Mouse (Mus musculus) stomach, postnatal 0 days (tissue): ENCODE measurements around the gene Serinc3.

ENCODE experiments used
- CTCF ChIP-seq: IDR thresholded peaks from 2 replicates; pipeline ENCODE4 v1.5.1; 2016; ENCODE audit warnings: antibody characterized with exemption, low read depth, mild to moderate bottlenecking, moderate library complexity
- EP300 ChIP-seq: optimal IDR thresholded peaks from 2 replicates; pipeline ENCODE3; 2016; ENCODE audit warnings: antibody characterized with exemption

DNA sequence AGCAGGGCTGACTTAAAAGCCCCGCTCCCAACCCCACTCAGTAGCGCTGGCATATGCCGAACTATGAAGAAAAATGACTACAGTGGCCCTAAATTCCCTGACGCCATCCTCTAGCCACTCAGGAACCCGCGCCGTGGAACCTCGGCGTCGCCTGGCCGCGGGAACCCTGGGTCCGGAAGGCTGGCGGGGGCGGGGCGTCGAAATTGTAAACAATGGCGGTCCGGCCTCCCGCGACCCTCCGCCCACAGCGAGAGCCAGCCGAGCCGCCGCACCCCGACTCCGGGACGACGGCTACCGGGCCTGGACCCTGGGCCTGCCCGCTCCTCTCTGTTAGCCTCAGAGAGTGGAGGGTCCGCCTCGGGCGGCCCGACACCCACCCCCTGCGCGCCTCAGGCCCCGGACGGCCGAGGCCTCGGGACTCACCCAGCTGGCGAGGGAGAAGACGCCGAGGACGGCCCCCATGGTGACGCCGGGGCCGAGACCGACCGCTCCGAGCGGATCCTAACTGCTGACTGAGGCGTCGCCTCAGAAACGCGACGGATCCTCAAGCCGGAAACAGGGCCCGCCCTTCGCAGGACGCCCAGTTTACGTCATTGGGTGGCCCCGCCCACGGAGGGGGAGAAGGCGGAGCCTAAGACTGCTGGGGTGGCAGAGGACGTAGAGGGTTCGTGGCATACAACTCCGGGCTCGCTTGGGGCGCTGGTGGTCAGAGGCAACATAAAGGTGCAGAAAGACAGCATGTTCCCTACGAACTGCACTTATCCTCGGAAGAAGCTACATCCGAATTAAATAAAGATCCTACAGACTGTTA lies at the start of gene Serinc3:
- peak; percentile 71 for TF ChIP-seq CTCF
- no peak for TF ChIP-seq EP300
